Mouse (Mus musculus) inflammation-experienced regulatory T-cells, adult 6 months (primary cell): ENCODE measurements at regions not wholly inside any gene's neighbourhood (a gene's known extent, or its start where the extent isn't known, plus 50 kb on each side); places are given as distances from the start of the nearest gene placed in this dataset.
"Not testable (repeated sequence)": the region's sequence is repeated elsewhere in the genome, so short reads cannot be mapped to it uniquely, and the experiment has no call there.

Experiments used
- ATAC-seq: one replicate; pipeline ENCODE4 v1.8.0; 2017

- ATAC-seq, result no peak
Observed at GRCm38 (mm10) chrX:50501181-50501580, 72.9 kb upstream of the Olfr1324 start.

- not testable (repeated sequence) for ATAC-seq
Observed at GRCm38 (mm10) chrX:50490477-50490967, 62.2 kb upstream of the Olfr1324 start.
